Mouse (Mus musculus): ENCODE data around the gene Sbno2. TPM values are rescaled to one million over a fixed set of nuclear protein-coding genes. Genes with fewer than 3 reads are reported as not detected.

The Sbno2 gene
- polyA plus RNA-seq, 1 experiment = 37.3 TPM

- Histone ChIP-seq H3K36me3 (ENCODE audit: control insufficient read depth, insufficient read depth, low read length, poor library complexity, severe bottlenecking) (no peaks in the 10 kb centered on the region), H3K9me3 (replicated peaks; ENCODE audit: control insufficient read depth, insufficient read depth, low read length, poor library complexity, severe bottlenecking) (no peaks in the 10 kb centered on the region), H3K27ac (ENCODE audit: insufficient read depth, low read length) (no peak overlapping the region), H3K4me1 (ENCODE audit: control insufficient read depth, insufficient read depth, low read length) (peaks cover 11% of the 10 kb centered on the region), H3K27me3 (ENCODE audit: control insufficient read depth, insufficient read depth, low read length, poor library complexity, severe bottlenecking) (no peaks in the 10 kb centered on the region), H3K9ac (ENCODE audit: low read depth, poor library complexity, severe bottlenecking) (no peak overlapping the region), H3K4me3 (ENCODE audit: low read depth, low read length) (no peak overlapping the region)
- TF ChIP-seq CTCF (IDR thresholded peaks at IDR 0.05; ENCODE audit: low read depth, low read length) (no peak), EP300 (IDR thresholded peaks at IDR 0.05; ENCODE audit: insufficient read depth, low read depth, low read length) (no peak), POLR2A (IDR thresholded peaks at IDR 0.05; ENCODE audit: insufficient read depth, low read length) (no peak)
Measured at GRCm38 (mm10) chr10:80022806-80023205, 82.6 kb downstream of the Sbno2 start.

GRCm38 (mm10) chr10:80022164-80022563, 83.2 kb downstream of the Sbno2 start:
- H3K9me3 ChIP-seq (replicated peaks; ENCODE audit: control insufficient read depth, insufficient read depth, low read length, poor library complexity, severe bottlenecking) = no peaks in the 10 kb centered on the region
- no peak overlapping the region for H3K9ac ChIP-seq (ENCODE audit: low read depth, poor library complexity, severe bottlenecking)
- H3K4me1 ChIP-seq (ENCODE audit: control insufficient read depth, insufficient read depth, low read length) = peaks cover 11% of the 10 kb centered on the region
- TF ChIP-seq CTCF (IDR thresholded peaks at IDR 0.05; ENCODE audit: low read depth, low read length) = no peak
- no peak for TF ChIP-seq EP300 (IDR thresholded peaks at IDR 0.05; ENCODE audit: insufficient read depth, low read depth, low read length)
- no peak for TF ChIP-seq POLR2A (IDR thresholded peaks at IDR 0.05; ENCODE audit: insufficient read depth, low read length)
- no peaks in the 10 kb centered on the region for H3K36me3 ChIP-seq (ENCODE audit: control insufficient read depth, insufficient read depth, low read length, poor library complexity, severe bottlenecking)
- no peak overlapping the region for H3K4me3 ChIP-seq (ENCODE audit: low read depth, low read length)
- H3K27me3 ChIP-seq (ENCODE audit: control insufficient read depth, insufficient read depth, low read length, poor library complexity, severe bottlenecking) = no peaks in the 10 kb centered on the region
- H3K27ac ChIP-seq (ENCODE audit: insufficient read depth, low read length) = no peak overlapping the region

GRCm38 (mm10) chr10:80021320-80021641, 84.1 kb downstream of the Sbno2 start:
- no peaks in the 10 kb centered on the region for H3K9me3 ChIP-seq (replicated peaks; ENCODE audit: control insufficient read depth, insufficient read depth, low read length, poor library complexity, severe bottlenecking)
- no peak overlapping the region for H3K27ac ChIP-seq (ENCODE audit: insufficient read depth, low read length)
- H3K4me1 ChIP-seq (ENCODE audit: control insufficient read depth, insufficient read depth, low read length) = peaks cover 11% of the 10 kb centered on the region
- no peak overlapping the region for H3K9ac ChIP-seq (ENCODE audit: low read depth, poor library complexity, severe bottlenecking)
- H3K4me3 ChIP-seq (ENCODE audit: low read depth, low read length) = no peak overlapping the region
- no peaks in the 10 kb centered on the region for H3K36me3 ChIP-seq (ENCODE audit: control insufficient read depth, insufficient read depth, low read length, poor library complexity, severe bottlenecking)
- no peaks in the 10 kb centered on the region for H3K27me3 ChIP-seq (ENCODE audit: control insufficient read depth, insufficient read depth, low read length, poor library complexity, severe bottlenecking)
- TF ChIP-seq CTCF (IDR thresholded peaks at IDR 0.05; ENCODE audit: low read depth, low read length) (no peak), EP300 (IDR thresholded peaks at IDR 0.05; ENCODE audit: insufficient read depth, low read depth, low read length) (no peak), POLR2A (IDR thresholded peaks at IDR 0.05; ENCODE audit: insufficient read depth, low read length) (no peak)

- H3K4me3 ChIP-seq (ENCODE audit: low read depth, low read length) = no peak overlapping the region
- H3K9ac ChIP-seq (ENCODE audit: low read depth, poor library complexity, severe bottlenecking) = no peak overlapping the region
Measured at GRCm38 (mm10) chr10:80020603-80021319, 84.6 kb downstream of the Sbno2 start.

GRCm38 (mm10) chr10:80020191-80020590, 85.2 kb downstream of the Sbno2 start:
- Histone ChIP-seq H3K9me3 (replicated peaks; ENCODE audit: control insufficient read depth, insufficient read depth, low read length, poor library complexity, severe bottlenecking) (no peaks in the 10 kb centered on the region), H3K27me3 (ENCODE audit: control insufficient read depth, insufficient read depth, low read length, poor library complexity, severe bottlenecking) (no peaks in the 10 kb centered on the region), H3K36me3 (ENCODE audit: control insufficient read depth, insufficient read depth, low read length, poor library complexity, severe bottlenecking) (no peaks in the 10 kb centered on the region), H3K4me1 (ENCODE audit: control insufficient read depth, insufficient read depth, low read length) (peaks cover 4% of the 10 kb centered on the region), H3K9ac (ENCODE audit: low read depth, poor library complexity, severe bottlenecking) (no peak overlapping the region), H3K4me3 (ENCODE audit: low read depth, low read length) (peak overlapping the region; percentile 54), H3K27ac (ENCODE audit: insufficient read depth, low read length) (no peak overlapping the region)
- no peak for TF ChIP-seq EP300 (IDR thresholded peaks at IDR 0.05; ENCODE audit: insufficient read depth, low read depth, low read length)

More at GRCm38 (mm10) chr10:80020603-80021319, 84.6 kb downstream of the Sbno2 start:
- no peak for TF ChIP-seq CTCF (IDR thresholded peaks at IDR 0.05; ENCODE audit: low read depth, low read length)
- TF ChIP-seq POLR2A (IDR thresholded peaks at IDR 0.05; ENCODE audit: insufficient read depth, low read length) = no peak
- H3K9me3 ChIP-seq (replicated peaks; ENCODE audit: control insufficient read depth, insufficient read depth, low read length, poor library complexity, severe bottlenecking) = no peaks in the 10 kb centered on the region
- peaks cover 10% of the 10 kb centered on the region for H3K4me1 ChIP-seq (ENCODE audit: control insufficient read depth, insufficient read depth, low read length)
- no peak overlapping the region for H3K27ac ChIP-seq (ENCODE audit: insufficient read depth, low read length)
- H3K27me3 ChIP-seq (ENCODE audit: control insufficient read depth, insufficient read depth, low read length, poor library complexity, severe bottlenecking) = no peaks in the 10 kb centered on the region
- no peaks in the 10 kb centered on the region for H3K36me3 ChIP-seq (ENCODE audit: control insufficient read depth, insufficient read depth, low read length, poor library complexity, severe bottlenecking)

GRCm38 (mm10) chr10:80019471-80020131, 85.8 kb downstream of the Sbno2 start:
- no peak overlapping the region for H3K9ac ChIP-seq (ENCODE audit: low read depth, poor library complexity, severe bottlenecking)
- peak overlapping the region; percentile 54 for H3K4me3 ChIP-seq (ENCODE audit: low read depth, low read length)
- peaks cover 4% of the 10 kb centered on the region for H3K4me1 ChIP-seq (ENCODE audit: control insufficient read depth, insufficient read depth, low read length)
- no peaks in the 10 kb centered on the region for H3K9me3 ChIP-seq (replicated peaks; ENCODE audit: control insufficient read depth, insufficient read depth, low read length, poor library complexity, severe bottlenecking)
- no peaks in the 10 kb centered on the region for H3K36me3 ChIP-seq (ENCODE audit: control insufficient read depth, insufficient read depth, low read length, poor library complexity, severe bottlenecking)
- no peaks in the 10 kb centered on the region for H3K27me3 ChIP-seq (ENCODE audit: control insufficient read depth, insufficient read depth, low read length, poor library complexity, severe bottlenecking)
- H3K27ac ChIP-seq (ENCODE audit: insufficient read depth, low read length) = no peak overlapping the region
- TF ChIP-seq EP300 (IDR thresholded peaks at IDR 0.05; ENCODE audit: insufficient read depth, low read depth, low read length) (no peak), CTCF (IDR thresholded peaks at IDR 0.05; ENCODE audit: low read depth, low read length) (no peak), POLR2A (IDR thresholded peaks at IDR 0.05; ENCODE audit: insufficient read depth, low read length) (no peak)
